Mouse (Mus musculus) frontal cortex, adult 2 months (tissue): ENCODE measurements around the gene Jund. TPM values are rescaled to one million over a fixed set of nuclear protein-coding genes. Genes with fewer than 3 reads are reported as not detected.

ENCODE experiments used
- DNase-seq, 2 experiments: peaks; one replicate each; pipeline ENCODE4 v3.0.0; 2022; ENCODE audit warnings: low spot score in 1 of 2; ENCODE audit errors: extremely low spot score in 1 of 2
- polyA plus RNA-seq: library from polyadenylated mRNA; depleted of rRNA; stranded (reverse); fragments of >200 nt; gene quantifications from 2 replicates; pipeline ENCODE4 v1.2.3, GENCODE M21; 2012; rRNA removed

Jund gene
- 226 and 228 TPM in 2 replicates for polyA plus RNA-seq

GRCm38 (mm10) chr8:70698310-70699109, at the start of gene Jund:
Jund (plus strand) TSS chr8:70698949.
- DNase-seq, result peak; percentile 97 to 99

GRCm38 (mm10) chr8:70649324-70649723, 49.4 kb upstream of the Jund start:
- peak in 1 of 2 experiments; percentile 35 for DNase-seq

- no peak for DNase-seq
These were observed 48.4 kb upstream of the Jund start for GRCm38 (mm10) chr8:70650351-70650750.

GRCm38 (mm10) chr8:70653226-70653625, 45.5 kb upstream of the Jund start:
- DNase-seq, result peak in 1 of 2 experiments; percentile 48

GRCm38 (mm10) chr8:70654121-70654520, 44.6 kb upstream of the Jund start:
- no peak for DNase-seq

- no peak for DNase-seq
These were observed 43.3 kb upstream of the Jund start for GRCm38 (mm10) chr8:70655469-70655868.

- no peak for DNase-seq
These were observed 42.5 kb upstream of the Jund start for GRCm38 (mm10) chr8:70656193-70656790.

- no peak for DNase-seq
These were observed 41.5 kb upstream of the Jund start for GRCm38 (mm10) chr8:70657214-70657613.

- no peak for DNase-seq
These were observed 41.0 kb upstream of the Jund start for GRCm38 (mm10) chr8:70657739-70658138.

- no peak for DNase-seq
These were observed 39.7 kb upstream of the Jund start for GRCm38 (mm10) chr8:70658897-70659603.

GRCm38 (mm10) chr8:70659604-70660272, 39.0 kb upstream of the Jund start:
- DNase-seq, result peak in 1 of 2 experiments; percentile 73

GRCm38 (mm10) chr8:70660273-70660725, 38.5 kb upstream of the Jund start, which contains the start of gene Pgpep1:
Pgpep1 (minus strand) TSS chr8:70660388.
- no peak for DNase-seq

- DNase-seq, result no peak
These were observed 35.1 kb upstream of the Jund start for GRCm38 (mm10) chr8:70663691-70664090.

GRCm38 (mm10) chr8:70664631-70665030, 34.1 kb upstream of the Jund start:
- DNase-seq, result no peak

GRCm38 (mm10) chr8:70665599-70665998, 33.1 kb upstream of the Jund start:
- no peak for DNase-seq

GRCm38 (mm10) chr8:70667071-70667470, 31.7 kb upstream of the Jund start:
- peak in 1 of 2 experiments; percentile 58 for DNase-seq

GRCm38 (mm10) chr8:70671615-70672324, 27.0 kb upstream of the Jund start:
- no peak for DNase-seq

- no peak for DNase-seq
These were observed 26.2 kb upstream of the Jund start for GRCm38 (mm10) chr8:70672325-70673078.
